Mouse (Mus musculus) gonadal fat pad, adult 2 months (tissue): ENCODE results near the gene Skap2. TPM values are rescaled to one million over a fixed set of nuclear protein-coding genes. Genes with fewer than 3 reads are reported as not detected.

Experiments used
- DNase-seq: peaks from one replicate; pipeline ENCODE4 v3.0.0-alpha.2; 2012; ENCODE audit warnings: low read depth
- polyA plus RNA-seq: library from polyadenylated mRNA; depleted of rRNA; stranded (reverse); fragments of >200 nt; gene quantifications from 2 replicates; pipeline ENCODE4 v1.2.3, GENCODE M21; 2012; rRNA removed

The Skap2 gene
- polyA plus RNA-seq, 1 experiment = 14.6 TPM

DNA sequence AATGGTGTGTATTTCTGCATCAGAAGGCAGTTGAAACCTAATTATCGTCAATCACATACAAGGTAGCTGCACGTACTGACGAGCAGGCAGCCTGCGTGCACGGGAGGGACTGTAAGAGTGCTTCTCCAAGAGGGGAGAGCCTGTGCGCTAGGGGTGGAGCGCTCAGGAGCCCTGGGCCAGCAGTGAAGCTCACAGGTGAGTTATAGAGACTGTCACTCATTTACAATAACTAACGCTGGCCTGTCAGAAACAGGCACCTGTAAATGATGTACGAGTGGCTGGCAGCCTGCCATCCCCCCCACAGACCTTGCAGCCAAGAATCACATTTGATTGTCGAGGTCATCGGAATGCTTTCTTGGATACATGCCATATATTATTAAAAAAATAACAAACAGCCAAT, 168.2 kb downstream of the Skap2 start:
- no peak for DNase-seq

DNA sequence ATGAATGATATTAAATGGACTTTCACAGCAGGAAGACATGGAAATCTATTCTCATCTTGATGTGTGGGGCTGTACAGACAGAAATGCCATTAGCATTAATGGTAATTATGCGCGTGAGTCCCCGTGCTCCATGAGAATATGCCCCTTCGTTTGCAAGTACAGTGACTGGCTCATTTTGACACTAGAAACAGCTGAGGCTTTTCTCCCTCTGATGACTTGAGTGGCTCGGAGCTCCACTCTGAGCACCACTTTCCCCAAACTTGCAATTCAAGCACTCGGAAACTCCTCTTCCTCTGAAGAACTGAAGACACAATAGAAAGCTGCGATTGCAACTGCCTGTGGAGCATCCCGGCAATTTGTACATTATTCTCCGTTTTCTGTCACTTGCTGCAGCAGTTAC, 169.3 kb downstream of the Skap2 start:
- no peak for DNase-seq

DNA sequence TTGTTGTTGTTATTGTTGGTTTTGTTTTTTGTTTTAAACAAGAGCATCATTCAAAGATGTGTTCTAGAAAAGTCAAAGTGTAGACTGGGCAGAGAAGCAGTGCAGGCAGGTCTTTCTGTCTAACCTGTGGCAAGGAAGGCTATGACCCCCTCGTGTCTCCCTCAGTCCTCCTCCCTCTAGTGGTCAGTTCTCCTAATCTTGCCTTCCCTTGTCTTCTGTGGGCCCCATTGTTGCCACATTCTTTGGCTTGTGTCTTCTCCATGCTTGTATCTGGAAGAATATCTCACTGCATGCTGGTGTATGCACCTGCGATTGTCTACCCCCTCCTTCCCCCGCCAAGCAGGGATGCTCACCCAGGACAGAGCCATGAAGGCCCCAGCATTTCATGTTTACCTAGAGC, 174.2 kb downstream of the Skap2 start:
- no peak for DNase-seq

DNA sequence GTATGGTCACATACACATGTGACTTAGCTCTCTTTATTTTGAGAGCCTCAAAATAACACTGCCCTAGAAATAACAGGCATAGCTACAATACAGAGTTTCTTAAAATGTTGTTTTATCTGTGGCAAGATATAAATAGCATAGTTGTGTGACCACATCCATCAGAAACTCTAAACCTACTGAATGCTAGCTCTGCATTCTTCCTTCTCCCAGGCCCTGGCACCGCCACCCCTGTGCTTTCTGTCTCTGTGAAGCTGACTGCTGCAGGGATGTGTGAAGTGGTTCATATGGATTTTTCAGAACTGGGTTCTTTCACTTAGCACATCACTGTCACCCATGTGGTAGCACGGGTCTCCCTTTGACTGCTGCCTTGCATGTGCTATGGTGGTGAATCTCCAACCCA, 179.0 kb downstream of the Skap2 start:
- no peak for DNase-seq

DNA sequence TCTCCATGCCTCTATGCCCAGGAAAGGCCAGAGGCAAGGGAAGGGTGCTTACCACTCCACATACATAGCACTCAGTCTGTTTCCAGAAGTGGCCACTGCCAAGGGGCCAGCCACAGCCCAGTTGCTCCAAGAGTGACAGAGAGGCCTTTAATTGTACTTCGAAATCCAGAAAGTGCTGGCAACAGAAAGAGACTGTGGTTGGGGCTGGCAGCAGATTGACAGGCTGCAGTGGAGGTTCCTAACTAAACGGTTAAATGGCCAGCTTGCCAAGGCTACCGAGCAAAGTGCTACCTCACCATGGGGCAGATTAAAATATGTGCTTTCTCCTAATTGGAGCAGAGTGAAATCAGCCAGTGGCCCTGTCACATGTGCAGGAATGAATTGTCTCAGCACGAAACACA, 186.7 kb downstream of the Skap2 start:
- no peak for DNase-seq

DNA sequence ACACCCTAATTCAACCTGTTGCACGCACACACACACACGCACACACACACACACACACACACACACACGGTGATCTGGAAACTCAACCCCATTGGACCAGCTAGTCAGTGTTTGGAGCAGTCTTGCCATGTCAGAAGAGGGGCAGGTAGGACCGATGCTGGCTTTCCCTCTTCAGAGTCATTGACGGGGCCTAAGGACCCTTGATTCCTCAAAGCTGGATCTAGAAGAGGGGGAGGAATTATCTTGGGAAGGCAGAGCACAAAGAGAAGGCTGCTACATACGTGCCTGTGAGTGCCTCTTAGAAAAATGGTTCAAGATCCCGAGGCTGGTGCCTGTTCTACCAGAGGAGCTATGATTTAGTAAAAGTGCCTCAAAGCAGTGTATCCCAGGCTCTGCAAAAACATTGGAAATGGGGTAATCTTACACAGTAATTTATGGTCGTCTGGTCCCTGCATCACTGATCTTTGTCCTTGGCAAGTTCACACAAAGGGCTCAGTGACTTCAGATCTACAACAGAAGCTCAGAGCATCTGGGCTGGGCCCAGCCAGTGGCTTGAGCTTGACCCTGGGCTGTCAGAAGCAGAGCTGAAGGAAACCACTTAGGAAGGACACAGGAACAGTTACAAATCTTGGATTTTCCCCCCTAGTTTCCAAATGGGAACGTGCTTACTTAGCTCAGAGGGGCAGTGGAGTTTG, 188.1 kb downstream of the Skap2 start:
- no peak for DNase-seq

DNA sequence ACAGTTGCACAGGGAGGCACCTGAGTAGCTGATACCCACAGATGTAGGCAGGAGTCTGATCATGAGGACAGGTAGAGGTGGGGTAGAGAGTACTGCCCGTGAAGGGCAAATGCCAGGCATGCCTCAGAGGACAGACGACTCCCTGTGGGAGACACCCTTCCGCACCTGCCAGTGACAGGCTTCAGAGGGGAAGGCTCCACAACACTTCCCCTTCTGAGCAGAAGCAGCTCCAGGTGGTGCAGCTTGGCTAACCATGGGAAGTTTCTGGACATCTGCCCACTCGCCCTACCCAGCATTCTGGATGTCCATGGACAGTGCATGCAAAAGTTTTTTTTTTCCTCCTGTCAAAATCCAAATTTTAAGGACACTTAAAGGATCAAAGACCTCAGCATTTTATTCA, 190.3 kb downstream of the Skap2 start:
- no peak for DNase-seq

DNA sequence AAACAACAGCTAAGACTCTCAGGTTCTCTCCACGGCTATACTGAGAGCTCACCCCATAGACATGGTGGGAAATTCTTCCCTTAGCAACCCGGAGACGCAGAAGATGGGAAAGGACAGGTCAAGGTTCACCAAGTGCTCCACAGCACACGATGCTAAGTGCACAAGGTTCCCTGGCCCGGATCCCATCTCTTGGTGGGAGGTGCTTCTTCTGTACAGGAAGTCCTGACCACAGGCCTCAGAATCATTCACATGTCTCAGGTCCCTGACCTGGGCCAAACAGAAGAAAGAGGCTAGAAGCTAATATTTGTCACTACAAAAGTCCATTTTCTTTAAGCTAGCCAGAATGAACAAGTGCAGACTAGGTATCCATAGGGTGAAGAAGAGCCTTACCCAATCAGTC, 191.5 kb downstream of the Skap2 start:
- no peak for DNase-seq

DNA sequence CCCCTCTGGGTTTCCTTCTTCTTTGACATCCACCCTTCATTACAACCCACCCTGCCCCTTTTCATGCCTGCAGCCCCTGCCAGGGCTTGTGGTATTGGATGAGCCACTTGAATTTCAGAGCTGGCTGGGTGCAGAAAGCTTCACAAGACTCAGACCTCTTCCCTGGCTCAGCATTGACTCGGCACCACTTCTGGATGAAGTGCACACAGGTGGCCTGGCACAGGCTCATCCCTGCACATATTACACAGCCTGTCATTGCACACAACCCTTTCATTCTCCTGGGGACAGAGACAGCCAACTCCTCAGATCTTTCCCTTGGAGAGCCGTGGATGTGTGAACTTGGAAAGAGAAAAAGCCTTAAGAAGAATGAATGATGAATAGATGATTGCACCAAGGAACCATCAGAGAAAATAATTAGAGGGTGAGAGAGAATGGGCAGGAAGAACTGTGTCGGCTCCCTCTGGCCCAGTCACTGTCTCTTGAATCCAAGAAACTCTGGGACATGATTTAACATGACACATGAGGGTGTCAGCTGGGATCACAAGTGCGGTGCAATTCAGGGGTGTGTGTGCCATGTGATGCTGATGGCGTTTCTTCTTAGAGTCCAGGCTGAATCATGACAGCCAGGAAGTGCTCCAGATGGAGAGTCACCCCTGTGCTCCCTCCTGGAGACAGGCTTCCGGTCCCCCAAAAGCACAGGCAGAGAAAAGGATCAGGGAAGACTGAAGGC, 195.3 kb downstream of the Skap2 start:
- no peak for DNase-seq

DNA sequence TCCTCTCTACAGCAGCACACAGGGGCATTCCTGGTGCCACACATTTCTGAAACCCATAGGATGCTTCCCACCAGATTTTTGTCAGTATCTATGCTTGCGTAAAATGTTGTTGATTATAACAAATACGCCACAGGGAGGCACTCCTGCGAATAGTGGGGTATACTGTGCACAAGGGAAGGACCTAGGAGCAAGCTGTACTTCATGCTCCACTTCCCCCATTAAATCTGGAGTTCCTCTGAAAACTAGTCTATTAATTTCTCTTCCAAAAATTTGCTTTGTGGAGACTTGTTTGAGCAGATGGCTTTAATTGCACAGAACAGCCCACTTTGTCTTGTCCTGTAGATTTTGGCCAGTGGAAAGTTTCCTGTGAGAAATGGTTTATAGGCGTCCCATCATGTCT, 201.4 kb downstream of the Skap2 start:
- no peak for DNase-seq

DNA sequence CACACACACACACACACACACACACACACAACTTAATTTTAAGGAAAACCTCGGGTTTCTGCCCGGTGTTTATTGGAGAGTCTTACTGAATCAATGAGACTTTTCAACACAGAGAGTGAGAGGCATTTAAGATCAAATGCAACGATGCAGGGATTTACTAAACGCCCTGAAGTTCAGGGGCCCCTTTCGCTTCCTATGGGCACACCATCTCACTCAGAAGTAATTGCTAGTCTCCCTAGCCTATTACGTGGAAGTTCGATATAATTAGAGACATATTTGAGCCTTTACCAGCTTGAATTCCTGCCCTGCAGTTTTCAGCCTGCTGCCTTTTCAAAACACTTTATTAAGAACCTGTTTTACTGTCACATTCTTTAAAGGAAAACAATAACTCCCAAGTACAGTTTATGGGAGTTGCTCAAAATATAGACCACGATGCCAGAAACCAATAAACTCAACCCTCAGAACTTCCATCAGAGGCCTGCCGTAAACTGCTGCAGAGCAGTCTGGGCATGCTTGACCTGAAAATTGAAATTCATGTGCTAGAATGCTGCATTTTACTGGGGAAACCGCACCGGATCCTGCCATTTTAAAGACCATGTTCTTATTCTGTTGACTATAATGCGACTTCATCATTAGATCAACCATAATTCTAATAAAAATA, 203.1 kb downstream of the Skap2 start:
- no peak for DNase-seq

DNA sequence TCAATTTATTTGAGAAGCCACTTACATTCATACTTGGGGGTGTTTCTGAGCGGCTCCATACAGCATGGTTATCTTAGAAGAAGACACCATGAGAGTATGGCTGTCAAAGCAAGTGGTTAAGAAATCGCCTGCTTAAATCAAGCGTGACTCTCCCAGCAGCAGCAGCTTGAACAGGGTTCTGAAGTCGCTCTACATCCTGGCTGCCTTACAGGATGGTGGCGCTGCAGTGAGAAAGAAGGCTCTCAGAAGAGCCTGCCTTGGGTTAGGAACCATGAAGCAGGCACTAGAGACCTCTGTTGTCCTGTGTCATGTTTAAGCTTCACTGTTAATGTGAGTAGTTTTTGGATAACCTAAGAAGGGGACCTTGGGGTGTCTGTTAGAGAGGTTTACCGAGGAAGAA, 204.3 kb downstream of the Skap2 start:
- no peak for DNase-seq

Other genes starting within 250 kb of the Skap2 start
- 1.3 and 1.7 TPM in 2 replicates for gene Hoxa1, start 145.8 kb upstream of the Skap2 start, polyA plus RNA-seq
- 1.6 and 2.4 TPM in 2 replicates for gene Hoxa2, start 152.3 kb upstream of the Skap2 start, polyA plus RNA-seq
- 0.32 and 0.38 TPM in 2 replicates for gene 5730596B20Rik, start 164.9 kb upstream of the Skap2 start, polyA plus RNA-seq
- 3.1 and 3.7 TPM in 2 replicates for gene Hoxa4, start 179.2 kb upstream of the Skap2 start, polyA plus RNA-seq
- gene Hoxa5, start 192.0 kb upstream of the Skap2 start, polyA plus RNA-seq = 5.3 and 10.2 TPM in 2 replicates
- gene Hoxa6, start 196.2 kb upstream of the Skap2 start, polyA plus RNA-seq = 3.2 and 7.0 TPM in 2 replicates
- 5.6 and 8.2 TPM in 2 replicates for gene Hoxa3, start 200.8 kb upstream of the Skap2 start, polyA plus RNA-seq
- 2.0 and 2.7 TPM in 2 replicates for gene Gm28308, start 200.8 kb upstream of the Skap2 start, polyA plus RNA-seq
- 13.2 and 20.4 TPM in 2 replicates for gene Hoxa7, start 209.3 kb upstream of the Skap2 start, polyA plus RNA-seq
- gene Hoxa9, start 218.5 kb upstream of the Skap2 start, polyA plus RNA-seq = 5.2 and 7.1 TPM in 2 replicates
- gene Hoxa10, start 228.3 kb upstream of the Skap2 start, polyA plus RNA-seq = 3.8 and 5.0 TPM in 2 replicates
- gene Hoxa11, start 233.3 kb upstream of the Skap2 start, polyA plus RNA-seq = 1.8 and 2.0 TPM in 2 replicates
- gene Hoxa13, start 248.3 kb upstream of the Skap2 start, polyA plus RNA-seq = 0.11 and 0.30 TPM in 2 replicates